Mouse (Mus musculus): ENCODE results near the gene Hdac9. TPM values are rescaled to one million over a fixed set of nuclear protein-coding genes. Genes with fewer than 3 reads are reported as not detected.
A peak's percentile ranks its signal among the peaks of the same experiment; 100 is the strongest.

Gene Hdac9
- polyA plus RNA-seq, 1 experiment = 11.1 TPM

- TF ChIP-seq CTCF (IDR thresholded peaks at IDR 0.05; ENCODE audit: low read depth, low read length) (no peak), POLR2A (IDR thresholded peaks at IDR 0.05; ENCODE audit: borderline replicate concordance, low read depth, low read length) (no peak)
- Histone ChIP-seq H3K4me3 (ENCODE audit: insufficient read depth, low read length) (no peak overlapping the region), H3K27ac (ENCODE audit: insufficient read depth, low read depth, low read length) (no peak overlapping the region), H3K4me1 (ENCODE audit: control insufficient read depth, insufficient read depth, low read length) (peaks cover 7% of the 10 kb centered on the region)
These were observed 105.0 kb downstream of the Hdac9 start for GRCm38 (mm10) chr12:34811673-34812613.

GRCm38 (mm10) chr12:34810221-34810620, 106.7 kb downstream of the Hdac9 start:
- Histone ChIP-seq H3K4me3 (ENCODE audit: insufficient read depth, low read length) (no peak overlapping the region), H3K27ac (ENCODE audit: insufficient read depth, low read depth, low read length) (no peak overlapping the region), H3K4me1 (ENCODE audit: control insufficient read depth, insufficient read depth, low read length) (peaks cover 8% of the 10 kb centered on the region)
- TF ChIP-seq POLR2A (IDR thresholded peaks at IDR 0.05; ENCODE audit: borderline replicate concordance, low read depth, low read length) (no peak), CTCF (IDR thresholded peaks at IDR 0.05; ENCODE audit: low read depth, low read length) (no peak)

GRCm38 (mm10) chr12:34808180-34808579, 108.7 kb downstream of the Hdac9 start:
- no peak overlapping the region for H3K27ac ChIP-seq (ENCODE audit: insufficient read depth, low read depth, low read length)
- no peak for TF ChIP-seq CTCF (IDR thresholded peaks at IDR 0.05; ENCODE audit: low read depth, low read length)
- no peak for TF ChIP-seq POLR2A (IDR thresholded peaks at IDR 0.05; ENCODE audit: borderline replicate concordance, low read depth, low read length)
- peaks cover 8% of the 10 kb centered on the region for H3K4me1 ChIP-seq (ENCODE audit: control insufficient read depth, insufficient read depth, low read length)
- H3K4me3 ChIP-seq (ENCODE audit: insufficient read depth, low read length) = no peak overlapping the region

GRCm38 (mm10) chr12:34806528-34806927, 110.4 kb downstream of the Hdac9 start:
- Histone ChIP-seq H3K4me3 (ENCODE audit: insufficient read depth, low read length) (no peak overlapping the region), H3K4me1 (ENCODE audit: control insufficient read depth, insufficient read depth, low read length) (peaks cover 9% of the 10 kb centered on the region), H3K27ac (ENCODE audit: insufficient read depth, low read depth, low read length) (no peak overlapping the region)
- TF ChIP-seq POLR2A (IDR thresholded peaks at IDR 0.05; ENCODE audit: borderline replicate concordance, low read depth, low read length) (no peak), CTCF (IDR thresholded peaks at IDR 0.05; ENCODE audit: low read depth, low read length) (no peak)

GRCm38 (mm10) chr12:34803721-34804120, 113.2 kb downstream of the Hdac9 start:
- no peak overlapping the region for H3K4me3 ChIP-seq (ENCODE audit: insufficient read depth, low read length)

GRCm38 (mm10) chr12:34802308-34802707, 114.6 kb downstream of the Hdac9 start:
- Histone ChIP-seq H3K4me3 (ENCODE audit: insufficient read depth, low read length) (no peak overlapping the region), H3K27ac (ENCODE audit: insufficient read depth, low read depth, low read length) (no peak overlapping the region), H3K4me1 (ENCODE audit: control insufficient read depth, insufficient read depth, low read length) (peaks cover 9% of the 10 kb centered on the region)
- no peak for TF ChIP-seq POLR2A (IDR thresholded peaks at IDR 0.05; ENCODE audit: borderline replicate concordance, low read depth, low read length)
- TF ChIP-seq CTCF (IDR thresholded peaks at IDR 0.05; ENCODE audit: low read depth, low read length) = no peak

More at GRCm38 (mm10) chr12:34803721-34804120, 113.2 kb downstream of the Hdac9 start:
- peaks cover 9% of the 10 kb centered on the region for H3K4me1 ChIP-seq (ENCODE audit: control insufficient read depth, insufficient read depth, low read length)
- H3K27ac ChIP-seq (ENCODE audit: insufficient read depth, low read depth, low read length) = no peak overlapping the region
- TF ChIP-seq CTCF (IDR thresholded peaks at IDR 0.05; ENCODE audit: low read depth, low read length) (no peak), POLR2A (IDR thresholded peaks at IDR 0.05; ENCODE audit: borderline replicate concordance, low read depth, low read length) (no peak)

GRCm38 (mm10) chr12:34801752-34802151, 115.1 kb downstream of the Hdac9 start:
- Histone ChIP-seq H3K27ac (ENCODE audit: insufficient read depth, low read depth, low read length) (no peak overlapping the region), H3K4me3 (ENCODE audit: insufficient read depth, low read length) (no peak overlapping the region), H3K4me1 (ENCODE audit: control insufficient read depth, insufficient read depth, low read length) (peaks cover 9% of the 10 kb centered on the region)
- TF ChIP-seq CTCF (IDR thresholded peaks at IDR 0.05; ENCODE audit: low read depth, low read length) (no peak), POLR2A (IDR thresholded peaks at IDR 0.05; ENCODE audit: borderline replicate concordance, low read depth, low read length) (no peak)

GRCm38 (mm10) chr12:34797389-34797788, 119.5 kb downstream of the Hdac9 start:
- TF ChIP-seq POLR2A (IDR thresholded peaks at IDR 0.05; ENCODE audit: borderline replicate concordance, low read depth, low read length) = no peak
- Histone ChIP-seq H3K27ac (ENCODE audit: insufficient read depth, low read depth, low read length) (no peak overlapping the region), H3K4me1 (ENCODE audit: control insufficient read depth, insufficient read depth, low read length) (peaks cover 10% of the 10 kb centered on the region), H3K4me3 (ENCODE audit: insufficient read depth, low read length) (no peak overlapping the region)

GRCm38 (mm10) chr12:34795487-34795886, 121.4 kb downstream of the Hdac9 start:
- Histone ChIP-seq H3K4me1 (ENCODE audit: control insufficient read depth, insufficient read depth, low read length) (peaks cover 11% of the 10 kb centered on the region), H3K27ac (ENCODE audit: insufficient read depth, low read depth, low read length) (no peak overlapping the region), H3K4me3 (ENCODE audit: insufficient read depth, low read length) (no peak overlapping the region)
- TF ChIP-seq POLR2A (IDR thresholded peaks at IDR 0.05; ENCODE audit: borderline replicate concordance, low read depth, low read length) (no peak), CTCF (IDR thresholded peaks at IDR 0.05; ENCODE audit: low read depth, low read length) (no peak)

GRCm38 (mm10) chr12:34792113-34792452, 124.8 kb downstream of the Hdac9 start:
- H3K27ac ChIP-seq (ENCODE audit: insufficient read depth, low read depth, low read length) = peak overlapping the region; percentile 70

More at GRCm38 (mm10) chr12:34792113-34792452, 124.8 kb downstream of the Hdac9 start:
- H3K4me3 ChIP-seq (ENCODE audit: insufficient read depth, low read length) = no peak overlapping the region; the same call in 1 of the 2 replicates
- peaks cover 24% of the 10 kb centered on the region for H3K4me1 ChIP-seq (ENCODE audit: control insufficient read depth, insufficient read depth, low read length)
- no peak for TF ChIP-seq POLR2A (IDR thresholded peaks at IDR 0.05; ENCODE audit: borderline replicate concordance, low read depth, low read length)
- TF ChIP-seq CTCF (IDR thresholded peaks at IDR 0.05; ENCODE audit: low read depth, low read length) = no peak

Measured in bone marrow macrophage, adult 2 months (primary cell).